Mouse (Mus musculus) liver, embryonic 14.5 days (tissue): ENCODE results near the gene Prokr2.

Experiments
- CTCF ChIP-seq: IDR thresholded peaks from 2 replicates; pipeline ENCODE4 v1.5.1; 2016; ENCODE audit warnings: antibody characterized with exemption, low read depth, control low read depth
- EP300 ChIP-seq: IDR thresholded peaks from 2 replicates; pipeline ENCODE4 v1.6.1; 2016; ENCODE audit warnings: antibody characterized with exemption, low read depth

GRCm38 (mm10) chr2:132312616-132313015 is 72.6 kb downstream of the Prokr2 start:
- TF ChIP-seq CTCF (no peak), EP300 (no peak)
